13 mouse cellular contexts compared by ENCODE assay signal in the genomic region with DNA sequence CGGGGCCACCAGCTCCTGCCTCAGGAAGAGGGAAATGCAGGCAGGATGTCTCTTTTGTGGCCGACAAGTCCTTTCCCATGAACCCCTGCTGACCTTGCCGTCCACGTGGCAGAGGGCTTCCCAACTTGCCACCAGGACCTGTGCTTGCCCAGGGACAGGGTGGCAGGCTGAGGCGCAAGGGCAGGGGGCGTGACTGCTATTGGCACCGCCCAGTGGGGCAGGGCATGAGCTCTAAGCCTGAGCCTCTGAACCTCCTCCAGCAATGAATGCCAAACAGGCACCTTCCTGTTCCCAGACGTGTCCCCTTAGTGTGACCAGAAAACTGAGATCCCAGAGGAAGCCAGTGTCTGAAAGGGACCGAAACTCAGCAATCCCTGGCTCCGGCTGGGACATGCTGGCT. TPM values are rescaled to one million over a fixed set of nuclear protein-coding genes. Genes with fewer than 3 reads are reported as not detected.
DNase-seq lines count a peak whose midpoint lies in the region; ATAC-seq and TF ChIP-seq lines count a peak whose summit lies in the region.
"Had no signal": no experiment of that assay in that cellular context is flagged by ENCODE, and none has a peak within 500 bp of the region (broad histone marks: within the 10 kb centered on the region; RNA-seq: fewer than 3 reads in every experiment).

No protein-coding gene starts in this region.

- DNase-seq in heart, adult 2 months: peak; percentile 69 to 76
- no peak for DNase-seq in heart, embryonic 10.5 days (ENCODE audit: low spot score)
- DNase-seq in adrenal gland, postnatal 10 days: peak; percentile 72
- peak; percentile 46 to 48 for DNase-seq in heart, postnatal 14 days
- DNase-seq in layer of hippocampus, adult 2 months (ENCODE audit: low spot score in 2 of 2): no peak
- DNase-seq in layer of hippocampus, adult 9-10 months (ENCODE audit: low spot score): no peak

- TF ChIP-seq POLR2A in heart, adult 2 months (IDR thresholded peaks at IDR 0.05; ENCODE audit: insufficient read depth, low read depth, low read length): no peak

- intact Hi-C loops in heart, adult 2 months (cut with DNase I): no loop called here
- intact Hi-C loops in heart, postnatal 14 days (cut with DNase I): no loop called here

- H3K9me3 ChIP-seq in heart, embryonic 10.5 days: no peaks in the 10 kb centered on the region
- H3K9me3 ChIP-seq in lung, embryonic 15.5 days: no peaks in the 10 kb centered on the region
- H3K9me3 ChIP-seq in forebrain, embryonic 12.5 days: no peaks in the 10 kb centered on the region
- H3K9me3 ChIP-seq: neural tube, embryonic 15.5 days; stomach, embryonic 15.5 days had no signal

- no peak for TF ChIP-seq CTCF in heart, adult 2 months (IDR thresholded peaks at IDR 0.05)
- TF ChIP-seq CTCF in layer of hippocampus, adult 2 months (conservative IDR thresholded peaks at IDR 0.05): no peak

- H3K4me1 ChIP-seq in heart, adult 2 months (ENCODE audit: control insufficient read depth, insufficient read depth, low read length): 0 out of 2 replicates have a peak, but pooled peaks cover 1% of the 10 kb centered on the region
- H3K4me1 ChIP-seq in heart, embryonic 10.5 days: peaks cover 12% of the 10 kb centered on the region
- H3K4me1 ChIP-seq in lung, embryonic 15.5 days: 0 out of 2 replicates have a peak, but pooled peaks cover 3% of the 10 kb centered on the region
- no peaks in the 10 kb centered on the region; the same call in 1 of the 2 replicates for H3K4me1 ChIP-seq in forebrain, embryonic 12.5 days

- peak overlapping the region; percentile 14; the same call in 1 of the 2 replicates for H3K4me3 ChIP-seq in heart, adult 2 months
- no peak overlapping the region for H3K4me3 ChIP-seq in heart, embryonic 10.5 days
- no peak overlapping the region for H3K4me3 ChIP-seq in lung, embryonic 15.5 days
- no peak overlapping the region for H3K4me3 ChIP-seq in forebrain, embryonic 12.5 days (replicated peaks)
- H3K4me3 ChIP-seq in layer of hippocampus, adult 2 months: no peak overlapping the region
- H3K4me3 ChIP-seq: erythroblast, embryonic 14.5 days; neural tube, embryonic 15.5 days; stomach, embryonic 15.5 days had no signal

- H3K27me3 ChIP-seq in heart, adult 2 months (ENCODE audit: control insufficient read depth, insufficient read depth, low read length): 0 out of 2 replicates have a peak, but pooled peaks cover 1% of the 10 kb centered on the region
- H3K27me3 ChIP-seq in heart, embryonic 10.5 days (ENCODE audit: insufficient read depth, poor library complexity, severe bottlenecking): peaks cover 44% of the 10 kb centered on the region
- peaks cover 12% of the 10 kb centered on the region for H3K27me3 ChIP-seq in lung, embryonic 15.5 days
- peaks cover 48% of the 10 kb centered on the region for H3K27me3 ChIP-seq in forebrain, embryonic 12.5 days

- no peak overlapping the region for H3K9ac ChIP-seq in heart, adult 2 months (ENCODE audit: low read depth, low read length)
- no peak overlapping the region for H3K9ac ChIP-seq in lung, embryonic 15.5 days
- no peak overlapping the region for H3K9ac ChIP-seq in forebrain, embryonic 12.5 days
- H3K9ac ChIP-seq: neural tube, embryonic 15.5 days; stomach, embryonic 15.5 days had no signal

- no peak for TF ChIP-seq EP300 in heart, adult 2 months (IDR thresholded peaks at IDR 0.05; ENCODE audit: insufficient read depth, low read depth, low read length)

- H3K27ac ChIP-seq in heart, adult 2 months: no peak overlapping the region
- no peak overlapping the region for H3K27ac ChIP-seq in heart, embryonic 10.5 days
- H3K27ac ChIP-seq in lung, embryonic 15.5 days: no peak overlapping the region
- no peak overlapping the region for H3K27ac ChIP-seq in forebrain, embryonic 12.5 days
- no peak overlapping the region for H3K27ac ChIP-seq in layer of hippocampus, adult 2 months
- H3K27ac ChIP-seq: macrophage; neural tube, embryonic 15.5 days; stomach, embryonic 15.5 days had no signal

- no peaks in the 10 kb centered on the region for H3K36me3 ChIP-seq in heart, adult 2 months (ENCODE audit: control insufficient read depth, insufficient read depth, low read length)
- H3K36me3 ChIP-seq in heart, embryonic 10.5 days: no peaks in the 10 kb centered on the region
- H3K36me3 ChIP-seq in lung, embryonic 15.5 days: no peaks in the 10 kb centered on the region
- H3K36me3 ChIP-seq in forebrain, embryonic 12.5 days (replicated peaks): no peaks in the 10 kb centered on the region
- H3K36me3 ChIP-seq: neural tube, embryonic 15.5 days; stomach, embryonic 15.5 days had no signal

- no peak overlapping the region for H3K4me2 ChIP-seq in lung, embryonic 15.5 days
- H3K4me2 ChIP-seq in forebrain, embryonic 12.5 days: no peak overlapping the region
- H3K4me2 ChIP-seq: neural tube, embryonic 15.5 days; stomach, embryonic 15.5 days had no signal

- H3K79me2 ChIP-seq in heart, adult 2 months (replicated peaks; ENCODE audit: control insufficient read depth, insufficient read depth, low read length): no peaks in the 10 kb centered on the region

- WGBS in heart, adult 2 months: 19% methylated on average over 10 of the region's 10 CpGs
- WGBS in heart, embryonic 10.5 days: 24% methylated on average over 10 of the region's 10 CpGs
- WGBS in lung, embryonic 15.5 days: 35% methylated on average over 10 of the region's 10 CpGs
- WGBS in forebrain, embryonic 12.5 days: 36% methylated on average over 10 of the region's 10 CpGs

- ATAC-seq in lung, embryonic 15.5 days (ENCODE audit: borderline replicate concordance, extremely low read depth, low FRiP score, low TSS enrichment): peak; percentile 43; the same call in 1 of the 2 replicates
- no peak for ATAC-seq in forebrain, embryonic 12.5 days (ENCODE audit: low FRiP score)

RNA-seq across cellular contexts. Expression of a gene that starts 18.6 kb away (rescaled TPM):
- not detected for total RNA-seq in heart, adult 2 months (2021)
- polyA plus RNA-seq in heart, adult 2 months (2012; rRNA removed): not detected in 2 replicates
- not detected in 2 replicates for polyA plus RNA-seq in heart, embryonic 10.5 days (2016; fragmentation: Nextera tagmentation; extraction: Ambion mirVana)
- total RNA-seq in adrenal gland, postnatal 10 days (2021): not detected
- total RNA-seq in heart, postnatal 14 days (2021): not detected
- polyA plus RNA-seq in lung, embryonic 15.5 days (2015; fragmentation: Nextera tagmentation; extraction: Ambion mirVana): not detected in 2 replicates
- polyA plus RNA-seq in forebrain, embryonic 12.5 days (2016; fragmentation: Nextera tagmentation; extraction: Ambion mirVana): not detected in 2 replicates
- total RNA-seq in layer of hippocampus, adult 2 months (2021): not detected
- polyA plus RNA-seq: erythroblast, embryonic 14.5 days; heart, postnatal 0 days; macrophage; neural tube, embryonic 15.5 days; stomach, embryonic 15.5 days had no signal

RNA-seq across cellular contexts. Expression of a gene that starts 49.9 kb away (rescaled TPM):
- not detected for total RNA-seq in heart, adult 2 months (2021)
- not detected in 2 replicates for polyA plus RNA-seq in heart, adult 2 months (2012; rRNA removed)
- not detected in 2 replicates for polyA plus RNA-seq in heart, embryonic 10.5 days (2016; fragmentation: Nextera tagmentation; extraction: Ambion mirVana)
- total RNA-seq in adrenal gland, postnatal 10 days (2021): not detected
- not detected for total RNA-seq in heart, postnatal 14 days (2021)
- polyA plus RNA-seq in lung, embryonic 15.5 days (2015; fragmentation: Nextera tagmentation; extraction: Ambion mirVana): not detected in 2 replicates
- not detected in 2 replicates for polyA plus RNA-seq in forebrain, embryonic 12.5 days (2016; fragmentation: Nextera tagmentation; extraction: Ambion mirVana)
- total RNA-seq in layer of hippocampus, adult 2 months (2021): not detected
- polyA plus RNA-seq: erythroblast, embryonic 14.5 days; heart, postnatal 0 days; macrophage; neural tube, embryonic 15.5 days; stomach, embryonic 15.5 days had no signal

Comparison
In these comparisons a context has a peak if more than half of its experiments do, and no peak if none do; other contexts are left out.
1. DNase-seq: peak in heart, adult 2 months (2 of 2), adrenal gland, postnatal 10 days (single experiment) and heart, postnatal 14 days (2 of 2); none in heart, embryonic 10.5 days (single experiment), layer of hippocampus, adult 2 months (0 of 2) and layer of hippocampus, adult 9-10 months (single experiment).